Mouse (Mus musculus) midbrain, embryonic 11.5 days (tissue): ENCODE measurements around the gene Emsy. TPM values are rescaled to one million over a fixed set of nuclear protein-coding genes. Genes with fewer than 3 reads are reported as not detected.

Experiments used
- ATAC-seq: fragments of 200-750 bp; cut with Nextera tagmentation; 2 replicates; pipeline ENCODE4 v1.8.0; 2017; ENCODE audit warnings: moderate TSS enrichment, moderate library complexity; ENCODE audit not compliant: low FRiP score
- DNase-seq: peaks from one replicate; pipeline ENCODE4 v3.0.0; 2015; ENCODE audit warnings: low spot score; ENCODE audit errors: missing footprints
- H3K27ac ChIP-seq: fragments of 300-500 bp; sonication (generic); 2 replicates; pipeline ENCODE4 v1.5.1; 2014; ENCODE audit warnings: low read depth, low read length
- H3K27me3 ChIP-seq: fragments of 300-500 bp; sonication (generic); 2 replicates; pipeline ENCODE4 v1.6.1; 2014; ENCODE audit warnings: mild to moderate bottlenecking, low read length, moderate library complexity, mixed read lengths; ENCODE audit not compliant: control insufficient read depth, insufficient read depth
- H3K36me3 ChIP-seq: fragments of 300-500 bp; sonication (generic); 2 replicates; pipeline ENCODE4 v1.6.1; 2014; ENCODE audit warnings: mild to moderate bottlenecking, low read length, moderate library complexity, mixed read lengths; ENCODE audit not compliant: control insufficient read depth, insufficient read depth
- H3K4me1 ChIP-seq: fragments of 300-500 bp; sonication (generic); 2 replicates; pipeline ENCODE4 v1.6.1; 2014; ENCODE audit warnings: low read length; ENCODE audit not compliant: control insufficient read depth, insufficient read depth
- H3K4me2 ChIP-seq: fragments of 300-500 bp; sonication (generic); 2 replicates; pipeline ENCODE4 v1.6.1; 2014; ENCODE audit warnings: mild to moderate bottlenecking, moderate library complexity
- H3K4me3 ChIP-seq: fragments of 300-500 bp; sonication (generic); 2 replicates; pipeline ENCODE4 v1.5.1; 2014; ENCODE audit warnings: low read depth, low read length
- H3K9ac ChIP-seq: fragments of 300-500 bp; sonication (generic); 2 replicates; pipeline ENCODE4 v1.6.1; 2014; ENCODE audit warnings: low read length
- H3K9me3 ChIP-seq: fragments of 300-500 bp; sonication (generic); 2 replicates; pipeline ENCODE4 v1.6.1; 2016; ENCODE audit warnings: low read length; ENCODE audit not compliant: control insufficient read depth
- WGBS: fragments of 180-500 bp; shearing (Covaris S2); extraction: QIAGEN DNeasy Blood & Tissue Kit; methylation state at CpG from one replicate; pipeline ENCODE4 v1.1.7; 2014; 5-methylcytosine and 5-hydroxymethylcytosine counted together
- polyA plus RNA-seq: library from polyadenylated mRNA; unstranded; fragments of >200 nt; fragmentation: Nextera tagmentation; extraction: Ambion mirVana; gene quantifications from 2 replicates; pipeline ENCODE4 v1.2.1, GENCODE M21; 2014

The Emsy gene
- polyA plus RNA-seq, 1 experiment from 2014 or later = 67.9 TPM

DNA sequence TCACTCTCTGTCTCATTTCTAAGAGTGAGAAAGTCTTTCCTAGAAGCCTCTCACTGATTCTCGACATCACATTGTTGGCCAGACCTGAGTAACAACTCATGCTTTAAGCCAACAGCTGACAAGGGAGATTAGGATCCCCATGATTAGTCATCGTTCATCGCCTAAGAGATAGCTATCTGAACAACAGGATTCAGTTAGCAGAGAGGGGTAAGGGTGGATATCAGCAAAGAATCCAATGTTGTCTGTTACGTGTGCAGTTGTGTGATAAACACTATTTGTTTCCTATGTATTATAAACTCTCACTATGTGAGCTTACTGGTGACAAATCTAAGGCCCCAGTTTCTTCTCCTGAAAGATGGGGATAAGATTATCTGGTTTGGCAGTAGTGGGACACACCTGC lies 17.8 kb upstream of the Emsy start:
- DNase-seq = no peak

DNA sequence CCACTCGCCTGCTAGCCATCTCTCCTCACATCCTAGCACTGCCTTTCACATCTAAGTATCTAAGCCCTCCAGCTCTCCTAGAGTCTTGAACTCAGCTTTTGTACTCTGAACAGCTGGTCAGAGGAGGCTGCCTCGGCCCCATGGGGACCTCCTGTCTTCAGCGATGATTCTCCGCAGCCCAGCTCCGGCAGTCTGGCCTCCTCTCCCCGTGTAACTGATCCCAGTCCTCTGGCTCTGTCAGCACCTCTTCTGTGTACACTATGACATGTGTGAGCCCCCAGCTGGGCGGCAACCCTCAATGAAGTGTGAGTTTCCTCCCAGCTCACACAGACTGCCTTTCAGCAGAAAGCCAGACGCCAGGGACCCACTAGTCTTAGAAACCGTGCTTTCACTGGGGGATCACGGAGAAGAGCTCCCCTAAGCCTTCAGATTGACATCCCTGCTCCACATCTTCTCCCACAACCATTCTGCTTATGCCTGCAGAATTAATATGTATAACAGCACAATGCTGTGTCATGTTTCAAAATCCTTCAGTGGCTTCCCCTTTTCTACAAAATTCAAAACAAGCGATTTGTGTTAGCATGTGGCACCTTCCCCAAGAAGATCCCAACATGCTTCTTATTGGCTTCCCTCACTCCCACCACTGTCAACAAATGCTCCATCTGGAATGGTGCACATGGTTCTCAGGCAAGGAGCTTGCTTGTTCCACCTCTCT lies 15.8 kb upstream of the Emsy start:
- ATAC-seq (no peak), DNase-seq (peak; percentile 78)
- Histone ChIP-seq H3K4me1 (no peaks in the 10 kb centered on the region), H3K27ac (no peak overlapping the region), H3K27me3 (no peaks in the 10 kb centered on the region), H3K9me3 (no peaks in the 10 kb centered on the region), H3K4me3 (no peak overlapping the region), H3K36me3 (no peaks in the 10 kb centered on the region), H3K4me2 (no peak overlapping the region), H3K9ac (no peak overlapping the region)
- WGBS = 66% methylated on average over 11 of the region's 11 CpGs

More for the DNA sequence above, 17.8 kb upstream of the Emsy start:
- WGBS = 70% methylated on average over 4 of the region's 4 CpGs
- Histone ChIP-seq H3K9ac (no peak overlapping the region), H3K4me2 (no peak overlapping the region), H3K27me3 (no peaks in the 10 kb centered on the region), H3K9me3 (no peaks in the 10 kb centered on the region), H3K27ac (no peak overlapping the region), H3K4me3 (no peak overlapping the region), H3K4me1 (no peaks in the 10 kb centered on the region), H3K36me3 (no peaks in the 10 kb centered on the region)
- ATAC-seq = no peak

DNA sequence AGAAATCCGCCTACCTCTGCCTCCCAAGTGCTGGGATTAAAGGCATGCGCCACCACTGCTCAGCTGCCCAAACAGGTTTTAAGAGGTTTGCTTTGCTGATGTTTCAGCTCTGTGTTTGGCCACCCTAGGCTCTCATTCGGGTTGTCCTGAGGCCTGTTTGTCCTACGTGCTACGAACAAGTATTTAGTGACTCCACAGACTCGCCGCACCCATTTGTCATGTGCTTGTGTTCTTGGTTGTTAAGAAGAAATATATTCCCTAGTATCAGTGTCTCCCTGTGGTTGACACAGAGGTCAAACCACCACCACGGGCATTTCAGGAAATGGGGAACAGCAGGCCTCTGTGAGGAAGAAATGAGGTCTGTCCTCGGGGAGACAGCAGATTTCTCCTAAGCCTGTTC lies 14.8 kb upstream of the Emsy start:
- no peaks in the 10 kb centered on the region for H3K36me3 ChIP-seq
- H3K4me3 ChIP-seq = no peak overlapping the region
- no peak overlapping the region for H3K9ac ChIP-seq
- H3K27ac ChIP-seq = no peak overlapping the region
- H3K27me3 ChIP-seq = no peaks in the 10 kb centered on the region
- H3K4me1 ChIP-seq = no peaks in the 10 kb centered on the region
- no peaks in the 10 kb centered on the region for H3K9me3 ChIP-seq
- DNase-seq = peak; percentile 71
- WGBS = 82% methylated on average over 9 of the region's 9 CpGs
- ATAC-seq = no peak
- H3K4me2 ChIP-seq = no peak overlapping the region

DNA sequence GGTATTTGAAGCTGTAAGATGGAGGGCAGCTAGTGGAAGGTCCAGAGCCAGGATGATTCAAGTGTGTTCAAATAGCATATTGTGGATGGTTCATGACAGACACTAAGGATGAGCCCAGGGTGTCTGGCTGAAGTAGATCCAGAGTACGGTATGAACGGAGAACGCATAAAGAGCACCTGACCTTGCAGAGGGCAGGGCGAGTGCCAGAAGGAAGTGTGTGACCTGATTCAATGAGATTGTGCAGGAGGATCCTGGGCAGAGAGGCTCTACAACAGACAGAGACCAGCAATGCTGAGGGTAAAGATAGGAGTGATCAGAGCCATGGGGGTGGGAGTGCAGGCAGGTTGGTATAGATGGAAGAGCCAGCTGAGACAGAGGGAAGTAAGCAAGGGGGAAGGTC lies 14.2 kb upstream of the Emsy start:
- Histone ChIP-seq H3K27ac (no peak overlapping the region), H3K27me3 (no peaks in the 10 kb centered on the region), H3K4me2 (no peak overlapping the region), H3K4me1 (no peaks in the 10 kb centered on the region), H3K9ac (no peak overlapping the region), H3K4me3 (no peak overlapping the region), H3K36me3 (no peaks in the 10 kb centered on the region), H3K9me3 (no peaks in the 10 kb centered on the region)
- WGBS = 92% methylated on average over 4 of the region's 4 CpGs
- ATAC-seq = no peak
- peak; percentile 17 for DNase-seq

DNA sequence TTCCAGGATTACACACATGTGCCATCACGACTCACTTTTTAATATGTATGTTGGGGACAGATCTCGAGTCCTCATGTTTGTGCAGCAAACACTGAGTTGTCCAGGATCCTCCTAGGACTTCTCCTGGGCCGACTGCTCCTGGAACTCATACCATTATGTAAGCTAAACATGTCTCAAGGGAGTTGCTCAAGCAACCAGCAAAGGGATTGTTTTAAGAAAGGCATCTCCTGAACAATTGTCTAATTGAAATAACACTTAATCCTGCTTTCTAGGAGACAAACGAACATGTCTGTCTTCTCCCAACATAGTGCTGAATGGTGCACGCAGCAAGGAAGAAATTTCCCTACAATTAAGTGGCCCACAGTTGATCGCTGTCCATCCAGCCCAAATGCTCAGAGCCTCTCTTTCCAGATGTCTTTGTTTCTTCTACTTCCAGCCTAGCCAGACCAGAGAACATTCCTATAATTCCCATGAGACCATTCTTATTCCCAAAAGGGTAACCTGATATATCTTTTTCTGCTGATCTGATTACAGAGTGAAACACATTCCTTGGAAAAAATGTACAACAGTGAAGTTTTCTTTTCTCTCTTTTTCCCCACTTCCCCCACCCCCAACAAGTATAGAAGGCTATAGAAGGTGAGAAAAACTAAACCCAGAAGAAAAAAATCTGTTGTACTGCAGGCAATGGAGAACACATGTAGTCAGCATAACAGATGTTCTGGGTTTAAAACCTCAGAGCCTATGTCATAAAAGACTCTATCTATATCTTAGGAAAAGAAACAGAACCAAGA lies 11.6 kb upstream of the Emsy start:
- ATAC-seq (no peak), DNase-seq (peak; percentile 82)
- Histone ChIP-seq H3K9ac (no peak overlapping the region), H3K4me2 (no peak overlapping the region), H3K9me3 (no peaks in the 10 kb centered on the region), H3K27me3 (no peaks in the 10 kb centered on the region), H3K36me3 (no peaks in the 10 kb centered on the region), H3K4me1 (no peaks in the 10 kb centered on the region), H3K27ac (no peak overlapping the region), H3K4me3 (no peak overlapping the region)
- 65% methylated on average over 6 of the region's 6 CpGs for WGBS

DNA sequence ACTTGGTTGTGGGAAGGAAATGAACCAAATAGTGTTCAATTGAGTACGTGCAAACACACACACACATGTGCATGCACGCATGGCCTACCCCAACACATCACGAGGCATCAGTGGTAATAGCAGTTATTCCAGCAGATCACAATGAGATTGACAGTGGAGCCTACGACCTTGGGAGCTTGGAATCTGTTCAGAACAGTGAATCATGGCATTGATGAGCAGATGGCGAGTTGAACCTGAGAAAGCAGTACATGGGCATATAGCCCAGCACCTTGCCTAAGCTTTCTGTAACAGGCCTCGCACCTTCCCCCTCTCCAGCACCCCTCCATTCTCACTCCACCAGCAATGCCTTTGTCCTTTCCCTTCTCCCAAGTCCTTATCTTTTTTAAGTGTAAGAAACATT lies 9.1 kb upstream of the Emsy start:
- Histone ChIP-seq H3K36me3 (no peaks in the 10 kb centered on the region), H3K4me1 (no peaks in the 10 kb centered on the region), H3K27ac (no peak overlapping the region), H3K9ac (no peak overlapping the region), H3K4me2 (no peak overlapping the region), H3K9me3 (no peaks in the 10 kb centered on the region), H3K4me3 (no peak overlapping the region), H3K27me3 (no peaks in the 10 kb centered on the region)
- no peak for DNase-seq
- no peak for ATAC-seq
- 90% methylated on average over 6 of the region's 6 CpGs for WGBS

DNA sequence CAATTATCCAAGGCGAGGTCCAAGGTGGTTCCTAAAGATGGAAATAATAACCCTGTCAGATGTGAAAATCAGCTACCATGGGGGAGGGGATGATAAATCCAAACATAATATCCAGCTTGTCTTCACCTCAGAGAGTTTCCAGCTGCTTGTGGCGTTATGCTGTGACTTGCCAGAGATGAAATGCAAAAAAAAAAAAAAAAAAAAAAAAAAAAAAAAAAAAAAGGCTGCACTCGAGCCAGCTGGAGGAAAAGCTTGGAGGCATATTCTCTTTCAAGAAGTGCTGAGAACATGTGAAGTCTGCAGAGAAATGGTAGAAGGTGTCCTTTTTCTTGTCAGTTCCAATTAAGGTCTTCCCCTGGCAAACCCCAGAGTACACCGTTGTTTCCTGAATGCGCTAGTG lies 8.6 kb upstream of the Emsy start:
- Histone ChIP-seq H3K4me1 (no peaks in the 10 kb centered on the region), H3K9ac (no peak overlapping the region), H3K9me3 (no peaks in the 10 kb centered on the region), H3K27me3 (no peaks in the 10 kb centered on the region), H3K4me2 (no peak overlapping the region), H3K4me3 (no peak overlapping the region), H3K36me3 (no peaks in the 10 kb centered on the region), H3K27ac (no peak overlapping the region)
- DNase-seq (no peak), ATAC-seq (no peak)
- 80% methylated on average over 5 of the region's 5 CpGs for WGBS

DNA sequence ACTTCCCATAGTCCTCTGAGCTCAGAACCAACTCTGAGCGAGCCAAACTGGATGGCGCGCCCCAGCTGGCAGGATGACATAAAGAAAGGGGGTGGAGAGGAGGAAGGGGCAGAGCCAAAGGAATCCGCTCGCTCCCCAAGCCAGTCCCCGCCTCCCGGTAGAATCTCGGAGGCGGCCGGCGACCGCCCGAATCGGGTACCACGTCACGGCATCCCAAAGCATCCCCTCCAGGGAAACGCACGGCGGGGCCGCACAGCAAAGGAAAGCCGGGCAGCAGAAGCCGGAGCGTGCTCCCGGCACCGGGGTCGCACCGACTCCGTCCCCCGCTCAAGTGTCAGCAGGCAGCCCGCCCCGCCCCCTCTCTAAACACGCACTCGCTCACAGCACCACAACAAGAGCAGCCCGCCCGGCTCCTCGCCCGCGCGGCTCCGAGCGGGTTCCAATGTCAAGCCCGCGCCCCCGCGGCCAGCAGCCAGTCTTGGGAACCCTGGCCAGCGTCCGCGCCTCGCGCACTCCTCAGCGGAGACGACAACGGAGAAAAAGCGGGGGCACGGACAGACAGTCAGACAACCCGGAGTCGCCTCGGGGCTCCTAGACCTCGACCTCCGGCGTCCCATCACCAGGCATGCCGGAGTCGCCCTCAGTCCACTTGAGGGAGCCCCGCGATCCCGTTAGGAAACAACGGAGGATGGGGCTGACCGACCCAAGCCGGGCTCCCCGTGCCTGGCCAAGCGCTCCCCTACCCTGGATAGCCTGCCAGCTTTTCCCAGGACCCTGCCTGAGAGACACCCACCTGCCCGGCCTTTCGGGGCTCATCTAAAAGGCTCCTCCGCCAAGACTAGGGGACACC lies 677 bp downstream of the Emsy start:
- peak overlapping the region; percentile 76 for H3K27ac ChIP-seq
- H3K36me3 ChIP-seq = peaks cover 3% of the 10 kb centered on the region; the same call in 1 of the 2 replicates
- DNase-seq = peak; percentile 95
- no peaks in the 10 kb centered on the region for H3K9me3 ChIP-seq
- peak overlapping the region; percentile 72 for H3K4me2 ChIP-seq
- H3K9ac ChIP-seq = peak overlapping the region; percentile 87
- peak; percentile 64 for ATAC-seq
- under 1% methylated on average over 73 of the region's 74 CpGs for WGBS
- H3K4me1 ChIP-seq = peaks cover 15% of the 10 kb centered on the region
- H3K4me3 ChIP-seq = peak overlapping the region; percentile 93
- H3K27me3 ChIP-seq = no peaks in the 10 kb centered on the region
